Mouse (Mus musculus): ENCODE results near the gene Gm17727. TPM values are rescaled to one million over a fixed set of nuclear protein-coding genes. Genes with fewer than 3 reads are reported as not detected.
"Not testable (repeated sequence)": the region's sequence is repeated elsewhere in the genome, so short reads cannot be mapped to it uniquely, and the experiment has no call there.

Gm17727 gene
- total RNA-seq (2021), result not detected
- long read RNA-seq, experiment 1, result 0 reads
- long read RNA-seq, experiment 2, result 0 reads

- intact Hi-C loops (cut with DNase I; ENCODE audit: low total_unique reads), result no loop called here
- no peak for DNase-seq
These were observed at the start of gene Gm17727 for GRCm38 (mm10) chr9:35778009-35778408. Gene Gm17727 (minus strand): TSS chr9:35778109.

GRCm38 (mm10) chr9:35817881-35818280, 40.0 kb upstream of the Gm17727 start:
- DNase-seq; intact Hi-C loops (cut with DNase I; ENCODE audit: low total_unique reads): not testable (repeated sequence)

- DNase-seq, result no peak
- intact Hi-C loops (cut with DNase I; ENCODE audit: low total_unique reads), result no loop called here
These were observed 20.2 kb upstream of the Gm17727 start for GRCm38 (mm10) chr9:35798146-35798545.

GRCm38 (mm10) chr9:35790001-35790400, 12.1 kb upstream of the Gm17727 start, which contains the start of the genes Gm27235 and D730048I06Rik:
Gene Gm27235 (minus strand): TSS chr9:35790101.
Gene D730048I06Rik (minus strand): TSS chr9:35790112.
- no peak for DNase-seq
- intact Hi-C loops (cut with DNase I; ENCODE audit: low total_unique reads), result no loop called here

GRCm38 (mm10) chr9:35756843-35757242, 21.1 kb downstream of the Gm17727 start:
- no peak for DNase-seq
- intact Hi-C loops (cut with DNase I; ENCODE audit: low total_unique reads), result no loop called here

- no peak for DNase-seq
- intact Hi-C loops (cut with DNase I; ENCODE audit: low total_unique reads), result no loop called here
These were observed 37.2 kb downstream of the Gm17727 start, which contains the start of gene Gm17677 for GRCm38 (mm10) chr9:35740749-35741148. Gene Gm17677 (plus strand): TSS chr9:35741049.

Other genes with a start within 250 kb of the Gm17727 start
- under 1 TPM in 1 of 2 experiments, not detected in 1; 0.06 TPM for gene Ddx25, start 219.6 kb downstream of the Gm17727 start, total RNA-seq (2021)
- 10 to 100 TPM in 1 of 2 experiments, 1 to 10 TPM in 1; 8.7 to 10.6 TPM for gene Pus3, start 219.5 kb downstream of the Gm17727 start, total RNA-seq (2021)
- under 1 TPM in 1 of 2 experiments, not detected in 1; 0.09 TPM for gene Pate2, start 207.8 kb downstream of the Gm17727 start, total RNA-seq (2021)
- 1 to 10 TPM; 1.1 to 1.5 TPM for gene Hyls1, start 207.7 kb downstream of the Gm17727 start, total RNA-seq (2021)
- gene Pate4, start 166.2 kb downstream of the Gm17727 start, total RNA-seq (2021), result not detected
- not detected for gene Pate3, start 129.9 kb downstream of the Gm17727 start, total RNA-seq (2021)
- gene Pate1, start 90.7 kb downstream of the Gm17727 start, total RNA-seq (2021), result not detected
- gene Gm17677, start 37.1 kb downstream of the Gm17727 start, total RNA-seq (2021), result not detected
- not detected for gene Gm27235, start 12.0 kb upstream of the Gm17727 start, total RNA-seq (2021)
- not detected for gene D730048I06Rik, start 12.0 kb upstream of the Gm17727 start, total RNA-seq (2021)
- not detected for gene 9230110F15Rik, start 66.0 kb upstream of the Gm17727 start, total RNA-seq (2021)
- gene 9230113P08Rik, start 130.3 kb upstream of the Gm17727 start, total RNA-seq (2021), result not detected